Mouse (Mus musculus) kidney, postnatal 0 days (tissue): ENCODE data around the gene Myo5a. TPM values are rescaled to one million over a fixed set of nuclear protein-coding genes. Genes with fewer than 3 reads are reported as not detected.

Experiments
- ATAC-seq: fragments of 200-750 bp; cut with Nextera tagmentation; replicated peaks from 2 replicates; pipeline ENCODE4 v1.8.0; 2017; ENCODE audit warnings: low read depth, moderate number of reproducible peaks, moderate TSS enrichment, moderate library complexity; ENCODE audit not compliant: low FRiP score
- DNase-seq: peaks from one replicate; pipeline ENCODE4 v3.0.0-alpha.2; 2016; ENCODE audit warnings: low spot score
- H3K27ac ChIP-seq: fragments of 300-500 bp; sonication (generic); 2 replicates; pipeline ENCODE4 v1.5.1; 2014; ENCODE audit warnings: mild to moderate bottlenecking
- H3K27me3 ChIP-seq: fragments of 300-500 bp; sonication (generic); 2 replicates; pipeline ENCODE4 v1.6.1; 2014; ENCODE audit warnings: low read length, mixed read lengths; ENCODE audit not compliant: insufficient read depth
- H3K36me3 ChIP-seq: fragments of 300-500 bp; sonication (generic); 2 replicates; pipeline ENCODE4 v1.6.1; 2014; ENCODE audit warnings: low read length, mixed read lengths; ENCODE audit not compliant: insufficient read depth
- H3K4me1 ChIP-seq: fragments of 300-500 bp; sonication (generic); replicated peaks from 2 replicates; pipeline ENCODE4 v1.6.1; 2014; ENCODE audit warnings: antibody characterized with exemption, low read length, mixed read lengths; ENCODE audit not compliant: insufficient read depth
- H3K4me2 ChIP-seq: fragments of 300-500 bp; sonication (generic); 2 replicates; pipeline ENCODE4 v1.6.1; 2014; ENCODE audit warnings: mild to moderate bottlenecking, low read length, moderate library complexity, mixed read lengths
- H3K4me3 ChIP-seq: fragments of 300-500 bp; sonication (generic); replicated peaks from 2 replicates; pipeline ENCODE4 v1.5.1; 2014; ENCODE audit warnings: low read depth, low read length
- H3K9ac ChIP-seq: fragments of 300-500 bp; sonication (generic); 2 replicates; pipeline ENCODE4 v1.6.1; 2014; ENCODE audit warnings: low read depth, low read length
- H3K9me3 ChIP-seq: fragments of 300-500 bp; sonication (generic); replicated peaks from 2 replicates; pipeline ENCODE4 v1.6.1; 2016; ENCODE audit warnings: low read length, inconsistent platforms, mixed read lengths
- CTCF ChIP-seq: IDR thresholded peaks from 2 replicates; pipeline ENCODE4 v1.5.1; 2016; ENCODE audit warnings: antibody characterized with exemption, low read depth, mild to moderate bottlenecking, moderate library complexity
- WGBS: fragments of 180-500 bp; shearing (Covaris S2); extraction: QIAGEN DNeasy Blood & Tissue Kit; methylation state at CpG from one replicate; pipeline ENCODE4 v1.1.7; 2014; 5-methylcytosine and 5-hydroxymethylcytosine counted together
- polyA plus RNA-seq: library from polyadenylated mRNA; unstranded; fragments of >200 nt; fragmentation: Nextera tagmentation; extraction: Ambion mirVana; gene quantifications from 2 replicates; pipeline ENCODE4 v1.2.1, GENCODE M21; 2015

Gene Myo5a
- polyA plus RNA-seq, 1 experiment from 2014 or later: 11.8 TPM

- Histone ChIP-seq H3K4me1 (0 out of 2 replicates have a peak, but pooled peaks cover 3% of the 10 kb centered on the region), H3K4me2 (peak within 1 kb of the TSS; percentile 59), H3K27me3 (no peaks in the 10 kb centered on the region), H3K36me3 (no peaks in the 10 kb centered on the region), H3K4me3 (peak within 1 kb of the TSS; percentile 32), H3K9me3 (no peaks in the 10 kb centered on the region), H3K27ac (no peak within 1 kb of the TSS), H3K9ac (peak within 1 kb of the TSS; percentile 32)
- WGBS: 2% methylated on average over 48 of the region's 48 CpGs
- peak; percentile 78 for ATAC-seq
- DNase-seq: peak; percentile 39
- no peak for TF ChIP-seq CTCF
Observed at GRCm38 (mm10) chr9:75231841-75232746, 161.3 kb downstream of the Myo5a start, which contains the start of gene Myo5c. Myo5c (plus strand) TSS chr9:75232020.

GRCm38 (mm10) chr9:75232860-75233259 is 162.0 kb downstream of the Myo5a start:
- WGBS: 35% methylated on average over 8 of the region's 8 CpGs

GRCm38 (mm10) chr9:75234271-75234741 is 163.5 kb downstream of the Myo5a start:
- Histone ChIP-seq H3K4me2 (no peak overlapping the region), H3K27ac (no peak overlapping the region), H3K4me1 (0 out of 2 replicates have a peak, but pooled peaks cover 3% of the 10 kb centered on the region), H3K9ac (no peak overlapping the region), H3K36me3 (no peaks in the 10 kb centered on the region), H3K27me3 (no peaks in the 10 kb centered on the region), H3K4me3 (no peak overlapping the region), H3K9me3 (no peaks in the 10 kb centered on the region)
- WGBS: 34% methylated on average over 7 of the region's 7 CpGs
- no peak for TF ChIP-seq CTCF
- peak; percentile 62; the same call in 1 of the 2 replicates for ATAC-seq
- DNase-seq: no peak

More at GRCm38 (mm10) chr9:75232860-75233259, 162.0 kb downstream of the Myo5a start:
- Histone ChIP-seq H3K4me1 (0 out of 2 replicates have a peak, but pooled peaks cover 3% of the 10 kb centered on the region), H3K9me3 (no peaks in the 10 kb centered on the region), H3K27ac (no peak overlapping the region), H3K9ac (no peak overlapping the region), H3K36me3 (no peaks in the 10 kb centered on the region), H3K4me2 (no peak overlapping the region), H3K27me3 (no peaks in the 10 kb centered on the region), H3K4me3 (no peak overlapping the region)
- ATAC-seq: no peak
- no peak for TF ChIP-seq CTCF
- no peak for DNase-seq

- Histone ChIP-seq H3K27ac (no peak overlapping the region), H3K27me3 (no peaks in the 10 kb centered on the region), H3K9me3 (no peaks in the 10 kb centered on the region), H3K9ac (no peak overlapping the region), H3K4me2 (no peak overlapping the region), H3K4me3 (no peak overlapping the region), H3K4me1 (0 out of 2 replicates have a peak, but pooled peaks cover 3% of the 10 kb centered on the region), H3K36me3 (no peaks in the 10 kb centered on the region)
- 63% methylated on average over 12 of the region's 12 CpGs for WGBS
- no peak for TF ChIP-seq CTCF
- DNase-seq (no peak), ATAC-seq (no peak)
Observed at GRCm38 (mm10) chr9:75234983-75235627, 164.3 kb downstream of the Myo5a start.

GRCm38 (mm10) chr9:75235696-75236095 is 164.9 kb downstream of the Myo5a start:
- Histone ChIP-seq H3K4me3 (no peak overlapping the region), H3K36me3 (no peaks in the 10 kb centered on the region), H3K27me3 (no peaks in the 10 kb centered on the region), H3K4me2 (no peak overlapping the region), H3K27ac (no peak overlapping the region), H3K9me3 (no peaks in the 10 kb centered on the region), H3K9ac (no peak overlapping the region), H3K4me1 (0 out of 2 replicates have a peak, but pooled peaks cover 3% of the 10 kb centered on the region)
- DNase-seq: no peak
- 50% methylated on average over 2 of the region's 2 CpGs for WGBS
- no peak for TF ChIP-seq CTCF
- no peak for ATAC-seq
